Mouse (Mus musculus) liver, adult 2 months (tissue): ENCODE measurements at regions not wholly inside any gene's neighbourhood (a gene's known extent, or its start where the extent isn't known, plus 50 kb on each side); places are given as distances from the start of the nearest gene placed in this dataset.
A peak's percentile ranks its signal among the peaks of the same experiment; 100 is the strongest.
"Not testable (repeated sequence)": the region's sequence is repeated elsewhere in the genome, so short reads cannot be mapped to it uniquely, and the experiment has no call there.

ENCODE experiments used
- DNase-seq: peaks from one replicate; pipeline ENCODE4 v3.0.0-alpha.2; 2011; ENCODE audit warnings: low read depth, low spot score; ENCODE audit errors: extremely low read depth
- H3K27ac ChIP-seq: fragments of 200-500 bp; replicated peaks from 2 replicates; pipeline ENCODE4 v1.5.1; 2012; ENCODE audit warnings: low read depth, mild to moderate bottlenecking, control low read depth, inconsistent platforms, low read length; ENCODE audit not compliant: insufficient read depth
- H3K27me3 ChIP-seq: fragments of 200-500 bp; 2 replicates; pipeline ENCODE4 v1.6.1; 2012; ENCODE audit warnings: mild to moderate bottlenecking, moderate library complexity, low read length, inconsistent platforms; ENCODE audit not compliant: control insufficient read depth, insufficient read depth
- H3K36me3 ChIP-seq: fragments of 200-500 bp; 2 replicates; pipeline ENCODE4 v1.6.1; 2012; ENCODE audit warnings: low read length, inconsistent platforms; ENCODE audit not compliant: control insufficient read depth, insufficient read depth
- H3K4me1 ChIP-seq: fragments of 200-500 bp; 2 replicates; pipeline ENCODE4 v1.6.1; 2011; ENCODE audit warnings: low read length; ENCODE audit not compliant: control insufficient read depth, insufficient read depth
- H3K4me3 ChIP-seq: fragments of 200-500 bp; 2 replicates; pipeline ENCODE4 v1.5.1; 2011; ENCODE audit warnings: low read depth, mild to moderate bottlenecking, control low read depth, low read length, moderate library complexity; ENCODE audit not compliant: insufficient read depth
- H3K79me2 ChIP-seq: fragments of 200-500 bp; 2 replicates; pipeline ENCODE4 v1.6.1; 2012; ENCODE audit warnings: inconsistent platforms, mild to moderate bottlenecking, low read length, moderate library complexity; ENCODE audit not compliant: control insufficient read depth, insufficient read depth
- H3K9ac ChIP-seq: fragments of 200-500 bp; 2 replicates; pipeline ENCODE4 v1.6.1; 2012; ENCODE audit warnings: low read depth, mild to moderate bottlenecking, control low read depth, inconsistent platforms, low read length
- CTCF ChIP-seq: fragments of 200-500 bp; IDR thresholded peaks from 2 replicates; pipeline ENCODE4 v1.5.1; 2011; ENCODE audit warnings: low read depth, low read length, control low read depth
- POLR2A ChIP-seq: fragments of 200-500 bp; IDR thresholded peaks from 2 replicates; pipeline ENCODE4 v1.6.1; 2011; ENCODE audit warnings: low read length, control low read depth; ENCODE audit not compliant: insufficient read depth; ENCODE audit errors: extremely low read depth
- WGBS: fragments of 180-500 bp; shearing (Covaris S2); methylation state at CpG from one replicate; pipeline ENCODE4 v1.1.7; 2018; 5-methylcytosine and 5-hydroxymethylcytosine counted together

- 7% methylated on average over 1 of the region's 1 CpGs for WGBS
- H3K79me2 ChIP-seq: no peaks in the 10 kb centered on the region
- no peak overlapping the region for H3K4me3 ChIP-seq
- H3K4me1 ChIP-seq: peaks cover 15% of the 10 kb centered on the region
- H3K9ac ChIP-seq: no peak overlapping the region
- DNase-seq: peak; percentile 97
- H3K36me3 ChIP-seq: no peaks in the 10 kb centered on the region
- TF ChIP-seq POLR2A: no peak
- no peak for TF ChIP-seq CTCF
- no peaks in the 10 kb centered on the region for H3K27me3 ChIP-seq
- H3K27ac ChIP-seq: no peak overlapping the region
Observed at GRCm38 (mm10) chr5:22433512-22433911, 89.0 kb upstream of the Reln start.

DNA sequence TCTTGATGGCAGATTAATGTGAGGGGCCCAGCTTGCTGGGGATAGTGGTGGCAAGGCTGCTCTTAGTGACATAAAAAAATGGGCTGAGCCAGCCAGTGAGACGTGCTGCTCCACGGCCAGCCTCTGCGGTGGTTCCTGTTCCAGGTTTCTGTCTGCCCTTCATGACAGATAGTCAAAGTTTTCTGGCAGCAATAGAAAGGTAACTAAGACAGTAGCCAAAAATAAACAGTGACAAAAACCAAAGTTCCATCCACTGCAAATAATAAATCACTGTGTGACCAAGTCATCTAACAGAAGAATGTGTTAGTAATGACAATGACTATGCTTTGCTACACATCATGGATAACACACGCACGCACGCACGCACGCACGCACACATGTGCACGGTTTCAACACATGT lies 87.2 kb upstream of the Reln start:
- DNase-seq: peak; percentile 96
- no peak overlapping the region for H3K9ac ChIP-seq
- 22% methylated on average over 10 of the region's 10 CpGs for WGBS
- no peaks in the 10 kb centered on the region for H3K36me3 ChIP-seq
- H3K4me1 ChIP-seq: peaks cover 15% of the 10 kb centered on the region
- H3K27ac ChIP-seq: peak overlapping the region; percentile 31
- no peaks in the 10 kb centered on the region for H3K79me2 ChIP-seq
- no peak overlapping the region for H3K4me3 ChIP-seq
- no peak for TF ChIP-seq POLR2A
- TF ChIP-seq CTCF: no peak
- no peaks in the 10 kb centered on the region for H3K27me3 ChIP-seq

DNA sequence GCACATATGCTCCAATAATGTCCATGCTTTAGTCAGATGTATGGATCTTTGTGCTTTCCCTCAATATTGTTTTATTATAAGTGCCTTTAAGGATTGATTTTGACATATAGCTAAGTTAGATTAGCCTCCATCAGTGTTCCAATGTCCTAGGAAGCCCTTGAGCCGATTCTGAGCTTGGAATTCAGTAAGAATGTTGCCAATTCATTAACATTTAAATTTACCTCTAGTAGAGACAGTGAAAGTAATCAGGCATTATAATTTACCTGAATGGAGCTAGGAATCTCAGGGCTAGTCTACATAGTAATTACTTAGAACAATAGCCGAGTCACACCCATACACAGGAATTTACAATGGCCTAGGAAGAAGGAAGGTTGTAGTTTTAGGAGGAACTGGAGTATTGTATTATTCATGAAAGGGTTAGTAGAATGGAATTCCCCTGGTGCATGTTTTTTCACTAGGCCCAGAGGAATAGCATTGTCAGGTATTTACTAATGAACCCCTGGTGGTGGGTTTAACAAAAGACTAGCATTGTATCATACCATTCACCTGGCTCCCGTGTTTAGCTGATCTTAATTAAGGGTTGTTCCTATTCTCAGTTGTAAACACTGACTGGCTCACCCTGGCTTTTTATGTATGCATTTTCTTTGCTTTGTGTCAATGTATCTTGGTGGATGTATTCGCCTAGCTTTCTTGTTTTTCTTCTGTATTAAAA lies 81.4 kb upstream of the Reln start:
- H3K4me1 ChIP-seq, H3K9ac ChIP-seq, DNase-seq, H3K4me3 ChIP-seq, H3K79me2 ChIP-seq, H3K27ac ChIP-seq, H3K36me3 ChIP-seq, H3K27me3 ChIP-seq: not testable (repeated sequence)
- 91% methylated on average over 4 of the region's 4 CpGs for WGBS

GRCm38 (mm10) chr5:22415957-22416356 lies 71.5 kb upstream of the Reln start:
- Histone ChIP-seq H3K4me3 (no peak overlapping the region), H3K9ac (no peak overlapping the region), H3K79me2 (no peaks in the 10 kb centered on the region), H3K4me1 (no peaks in the 10 kb centered on the region), H3K27me3 (no peaks in the 10 kb centered on the region), H3K36me3 (no peaks in the 10 kb centered on the region), H3K27ac (no peak overlapping the region)
- TF ChIP-seq CTCF (no peak), POLR2A (no peak)
- 94% methylated on average over 3 of the region's 3 CpGs for WGBS
- no peak for DNase-seq

- WGBS: 61% methylated on average over 2 of the region's 2 CpGs
- Histone ChIP-seq H3K79me2 (no peaks in the 10 kb centered on the region), H3K27ac (no peak overlapping the region), H3K4me1 (no peaks in the 10 kb centered on the region), H3K4me3 (no peak overlapping the region), H3K36me3 (no peaks in the 10 kb centered on the region), H3K27me3 (no peaks in the 10 kb centered on the region), H3K9ac (no peak overlapping the region)
- TF ChIP-seq POLR2A: no peak
- no peak for TF ChIP-seq CTCF
- DNase-seq: no peak
Observed at GRCm38 (mm10) chr5:22399134-22399533, 54.6 kb upstream of the Reln start.
